In the genomic region with DNA sequence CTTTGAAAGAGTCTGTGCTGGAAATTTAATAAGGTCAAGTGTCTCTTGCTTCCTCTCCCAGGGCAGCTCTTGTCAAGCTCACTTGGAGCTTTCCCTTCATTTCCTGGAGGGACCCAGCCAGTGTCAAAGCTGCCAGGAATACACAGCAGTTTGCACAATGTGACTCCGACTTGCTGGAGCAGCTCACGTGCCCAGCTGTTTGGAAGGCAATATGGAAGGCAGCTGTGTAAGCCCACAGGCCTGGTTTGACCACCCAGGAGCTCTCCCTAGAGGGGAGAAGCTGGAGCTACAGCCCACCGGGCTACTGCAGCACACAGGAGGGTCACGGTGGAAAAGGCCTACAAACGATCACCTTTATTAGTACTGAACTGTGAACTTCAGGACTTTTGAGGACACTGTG, we compare ENCODE assay signal across 12 mouse cellular contexts.
A peak's percentile ranks its signal among the peaks of the same experiment; 100 is the strongest.
DNase-seq lines count a peak whose midpoint lies in the region.
"Had no signal": no experiment of that assay in that cellular context is flagged by ENCODE, and none has a peak within 500 bp of the region (broad histone marks: within the 10 kb centered on the region; RNA-seq: fewer than 3 reads in every experiment).

No protein-coding gene starts in this region.

- DNase-seq in heart, adult 18-20 months, result peak; percentile 18 to 49
- no peak for DNase-seq in heart, embryonic 10.5 days (ENCODE audit: low spot score)
- peak; percentile 65 for DNase-seq in embryo, embryonic 10 days (ENCODE audit: low spot score)
- DNase-seq in heart, postnatal 10 days, result peak; percentile 41 to 62
- DNase-seq in lung, postnatal 14 days, result peak; percentile 7
- no peak for DNase-seq in thymus, postnatal 36 days
- DNase-seq in cerebellum, postnatal 36 days, result no peak
- DNase-seq in kidney, postnatal 10 days, result no peak
- DNase-seq: kidney, adult 9 months; layer of hippocampus, postnatal 36 days had no signal

- H3K36me3 ChIP-seq in heart, embryonic 10.5 days, result no peaks in the 10 kb centered on the region

- intact Hi-C loops in heart, postnatal 10 days (cut with DNase I), result no loop called here

- no peaks in the 10 kb centered on the region for H3K9me3 ChIP-seq in heart, embryonic 10.5 days

- H3K4me1 ChIP-seq in heart, embryonic 10.5 days, result no peaks in the 10 kb centered on the region; the same call in 1 of the 2 replicates

- no peak overlapping the region for H3K27ac ChIP-seq in heart, embryonic 10.5 days

- H3K4me3 ChIP-seq in heart, embryonic 10.5 days, result no peak overlapping the region
- H3K4me3 ChIP-seq: myocyte had no signal

- WGBS in heart, embryonic 10.5 days, result 79% methylated on average over 5 of the region's 5 CpGs

- H3K27me3 ChIP-seq in heart, embryonic 10.5 days (ENCODE audit: insufficient read depth, poor library complexity, severe bottlenecking), result no peaks in the 10 kb centered on the region
- H3K27me3 ChIP-seq: Patski had no signal

Comparison
In these comparisons a context has a peak if more than half of its experiments do, and no peak if none do; other contexts are left out.
1. DNase-seq: peak in heart, adult 18-20 months (2 of 2), embryo, embryonic 10 days (single experiment), heart, postnatal 10 days (2 of 2) and lung, postnatal 14 days (single experiment); none in heart, embryonic 10.5 days (single experiment), thymus, postnatal 36 days (0 of 2), cerebellum, postnatal 36 days (0 of 2) and kidney, postnatal 10 days (single experiment).